Mouse (Mus musculus) kidney, adult 9 months (tissue): ENCODE results near the gene Gm15448.
"Not testable (repeated sequence)": the region's sequence is repeated elsewhere in the genome, so short reads cannot be mapped to it uniquely, and the experiment has no call there.

Source experiments
- DNase-seq: peaks from one replicate; pipeline ENCODE4 v3.0.0; 2022

Gene Gm15448

DNA sequence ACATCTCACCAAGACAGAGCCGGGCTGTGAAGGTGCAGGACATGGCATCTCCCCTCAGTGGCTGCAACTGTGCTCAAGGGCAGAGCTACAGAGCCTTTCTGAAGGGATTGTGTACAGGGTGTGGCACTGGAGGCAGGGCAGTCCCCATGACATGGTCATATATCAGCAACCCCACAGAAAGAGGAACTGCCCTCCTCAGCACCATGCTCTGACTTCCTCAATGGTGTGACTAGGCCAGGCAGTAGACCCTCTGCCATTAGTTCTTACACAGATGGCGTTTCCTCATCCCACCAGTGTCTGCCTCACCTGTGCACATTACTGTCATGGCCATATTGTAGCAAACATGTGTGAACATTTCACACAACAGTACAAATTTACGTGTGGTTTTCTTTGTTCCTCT is at the start of gene Gm15448:
Gene Gm15448, minus strand, starts transcription at position 89 of the 400 bp plus-strand sequence.
- not testable (repeated sequence) for DNase-seq

DNA sequence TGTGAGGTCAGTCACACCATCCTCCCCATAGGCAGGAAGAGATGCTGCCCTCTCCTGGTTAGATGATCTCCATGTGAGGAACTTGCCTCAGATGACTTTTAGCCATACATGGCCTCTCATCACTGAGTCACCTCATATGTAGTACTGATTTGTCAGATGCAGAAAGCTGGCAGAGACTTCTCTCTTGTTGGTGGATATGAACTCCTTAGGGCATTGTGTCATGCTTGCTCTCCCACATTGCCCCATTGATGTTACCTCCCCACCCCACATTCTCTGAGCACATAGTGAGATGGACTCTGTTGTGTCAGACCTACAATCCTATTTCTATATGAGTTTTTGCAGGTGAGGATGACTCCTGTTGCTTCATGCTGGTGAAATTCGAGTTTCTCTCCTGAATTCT is 49.5 kb upstream of the Gm15448 start:
- not testable (repeated sequence) for DNase-seq

DNA sequence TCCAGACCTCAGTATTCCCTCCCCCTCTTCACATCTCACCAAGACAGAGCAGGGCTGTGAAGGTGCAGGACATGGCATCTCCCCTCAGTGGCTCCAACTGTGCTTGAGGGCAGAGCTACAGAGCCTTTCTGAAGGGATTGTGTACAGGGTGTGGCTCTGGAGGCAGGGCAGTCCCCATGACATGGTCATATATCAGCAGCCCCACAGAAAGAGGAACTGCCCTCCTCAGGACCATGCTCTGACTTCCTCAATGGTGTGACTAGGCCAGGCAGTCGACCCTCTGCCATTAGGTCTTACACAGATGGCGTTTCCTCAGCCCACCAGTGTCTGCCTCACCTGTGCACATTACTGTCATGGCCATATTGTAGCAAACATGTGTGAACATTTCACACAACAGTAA is 19.5 kb upstream of the Gm15448 start, which contains the start of gene Pira2:
Gene Pira2, minus strand, starts transcription at position 101 of the 400 bp plus-strand sequence.
- not testable (repeated sequence) for DNase-seq

DNA sequence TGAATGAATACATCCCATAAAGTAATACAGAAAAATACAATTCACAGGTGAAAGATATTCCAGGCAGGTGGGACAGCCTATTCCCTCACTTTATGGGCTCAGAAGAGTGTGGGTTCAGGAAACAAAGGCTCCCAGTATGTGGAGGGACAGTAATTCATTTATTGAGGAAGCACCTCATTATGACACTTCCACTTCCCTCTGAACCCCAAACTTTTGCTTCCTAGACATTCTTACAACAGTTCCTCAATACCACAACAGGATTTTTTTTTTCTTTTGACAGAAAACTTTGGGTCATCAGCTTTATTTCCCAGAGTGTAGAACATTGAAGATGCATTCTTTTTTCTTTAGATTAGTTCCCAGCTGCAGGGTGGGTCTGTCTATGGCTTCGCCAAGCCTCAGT is 12.4 kb upstream of the Gm15448 start:
- not testable (repeated sequence) for DNase-seq

DNA sequence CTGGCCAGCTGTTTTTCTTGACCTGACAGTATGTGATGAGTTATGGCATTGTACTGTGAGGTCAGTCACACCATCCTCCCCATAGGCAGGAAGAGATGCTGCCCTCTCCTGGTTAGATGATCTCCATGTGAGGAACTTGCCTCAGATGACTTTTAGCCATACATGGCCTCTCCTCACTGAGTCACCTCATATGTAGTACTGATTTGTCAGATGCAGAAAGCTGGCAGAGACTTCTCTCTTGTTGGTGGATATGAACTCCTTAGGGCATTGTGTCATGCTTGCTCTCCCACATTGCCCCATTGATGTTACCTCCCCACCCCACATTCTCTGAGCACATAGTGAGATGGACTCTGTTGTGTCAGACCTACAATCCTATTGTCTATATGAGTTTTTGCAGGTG is 5.1 kb upstream of the Gm15448 start:
- DNase-seq, result not testable (repeated sequence)

DNA sequence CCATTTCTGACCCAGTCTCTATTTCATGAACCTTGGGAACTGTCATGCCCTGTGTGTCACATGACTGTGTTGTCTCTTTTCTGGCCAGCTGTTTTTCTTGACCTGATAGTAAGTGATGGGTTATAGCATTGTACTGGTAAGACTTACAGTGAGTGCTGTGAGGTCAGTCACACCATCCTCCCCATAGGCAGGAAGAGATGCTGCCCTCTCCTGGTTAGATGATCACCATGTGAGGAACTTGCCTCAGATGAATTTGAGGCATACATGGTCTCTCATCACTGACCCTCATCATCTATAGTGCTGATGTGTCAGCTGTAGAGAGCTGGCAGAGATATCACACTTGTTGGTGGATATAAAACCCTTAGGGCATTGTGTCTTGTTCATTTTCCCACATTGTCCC is 13.6 kb downstream of the Gm15448 start:
- DNase-seq, result not testable (repeated sequence)

DNA sequence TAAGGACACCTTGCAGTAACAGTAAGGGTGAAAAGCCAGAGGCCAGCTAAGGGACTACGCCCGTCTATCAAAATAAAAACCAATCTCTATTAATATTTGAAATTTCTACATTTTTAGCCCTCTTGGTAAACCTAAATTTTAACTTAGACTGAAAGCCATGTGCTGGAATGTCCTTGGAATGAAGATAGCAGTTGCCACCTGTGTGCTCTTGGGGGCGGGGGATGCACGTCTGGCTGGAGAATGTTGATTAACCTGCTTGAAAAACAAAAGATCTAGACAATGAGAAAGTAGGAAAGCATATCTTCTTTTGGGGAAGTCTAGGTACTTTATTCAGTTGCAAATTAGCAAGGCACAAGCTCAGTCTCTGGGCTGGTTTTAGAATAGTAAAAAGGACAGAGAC is 22.6 kb downstream of the Gm15448 start:
- DNase-seq, result not testable (repeated sequence)

DNA sequence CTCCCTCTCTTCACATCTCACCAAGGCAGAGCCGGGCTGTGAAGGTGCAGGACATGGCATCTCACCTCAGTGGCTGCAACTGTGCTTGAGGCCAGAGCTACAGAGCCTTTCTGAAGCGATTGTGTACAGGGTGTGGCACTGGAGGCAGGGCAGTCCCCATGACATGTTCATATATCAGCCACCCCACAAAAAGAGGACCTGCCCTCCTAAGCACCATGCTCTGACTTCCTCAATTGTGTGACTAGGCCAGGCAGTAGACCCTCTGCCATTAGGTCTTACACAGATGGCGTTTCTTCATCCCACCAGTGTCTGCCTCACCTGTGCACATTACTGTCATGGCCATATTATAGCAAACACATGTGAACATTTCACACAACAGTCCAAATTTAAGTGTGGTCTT is 25.5 kb downstream of the Gm15448 start:
- DNase-seq, result not testable (repeated sequence)

DNA sequence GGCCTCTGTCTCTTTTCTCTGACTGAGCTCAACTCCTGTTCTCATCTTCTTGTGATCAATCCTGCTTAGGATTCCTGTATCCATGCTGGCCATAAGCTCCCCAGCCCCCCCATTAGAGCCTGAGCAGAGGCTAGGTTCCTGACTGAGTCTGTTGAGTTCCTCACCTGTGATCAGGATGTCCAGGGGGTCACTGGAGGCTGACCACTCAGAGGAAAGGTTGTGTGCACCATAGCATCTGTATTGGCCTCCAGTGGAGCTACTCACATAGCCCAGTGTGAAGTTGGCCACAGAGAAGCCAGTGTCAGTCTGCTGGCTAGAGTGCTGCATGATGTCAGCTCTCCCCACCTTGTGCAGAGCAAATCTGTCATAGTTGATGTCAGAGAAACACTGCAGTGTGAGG is 29.2 kb downstream of the Gm15448 start:
- DNase-seq, result not testable (repeated sequence)
